Mouse (Mus musculus): Measurements from ENCODE around the gene Specc1. TPM values are rescaled to one million over a fixed set of nuclear protein-coding genes. Genes with fewer than 3 reads are reported as not detected.

Gene Specc1
- polyA plus RNA-seq, 1 experiment from 2014 or later, result 10.9 TPM

DNA sequence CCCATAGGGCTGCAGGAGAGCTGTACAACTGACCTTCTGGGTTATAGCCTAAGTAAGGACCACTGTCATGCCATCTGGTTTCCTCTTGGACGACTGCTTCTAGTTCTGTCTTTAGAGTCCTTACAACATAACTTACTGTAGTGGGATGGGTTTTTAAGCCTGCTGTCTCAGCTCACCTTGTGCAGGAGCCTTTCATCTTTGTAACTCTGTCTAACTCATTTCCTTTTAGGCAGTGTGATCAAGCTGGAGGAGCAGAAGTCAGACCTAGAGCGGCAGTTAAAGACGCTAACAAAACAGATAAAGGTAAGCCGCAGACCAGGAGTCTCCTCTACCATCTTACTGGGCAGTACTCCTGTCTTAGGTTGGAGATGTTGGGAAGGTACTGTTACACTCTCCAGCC lies 175.0 kb downstream of the Specc1 start:
- Histone ChIP-seq H3K4me2 (replicated peaks) (no peak overlapping the region), H3K36me3 (no peaks in the 10 kb centered on the region), H3K4me1 (replicated peaks) (0 out of 2 replicates have a peak, but pooled peaks cover 2% of the 10 kb centered on the region), H3K4me3 (replicated peaks) (no peak overlapping the region), H3K9me3 (no peaks in the 10 kb centered on the region), H3K27ac (no peak overlapping the region), H3K27me3 (replicated peaks) (no peaks in the 10 kb centered on the region), H3K9ac (no peak overlapping the region)
- ATAC-seq, result no peak
- 81% methylated on average over 4 of the region's 4 CpGs for WGBS

DNA sequence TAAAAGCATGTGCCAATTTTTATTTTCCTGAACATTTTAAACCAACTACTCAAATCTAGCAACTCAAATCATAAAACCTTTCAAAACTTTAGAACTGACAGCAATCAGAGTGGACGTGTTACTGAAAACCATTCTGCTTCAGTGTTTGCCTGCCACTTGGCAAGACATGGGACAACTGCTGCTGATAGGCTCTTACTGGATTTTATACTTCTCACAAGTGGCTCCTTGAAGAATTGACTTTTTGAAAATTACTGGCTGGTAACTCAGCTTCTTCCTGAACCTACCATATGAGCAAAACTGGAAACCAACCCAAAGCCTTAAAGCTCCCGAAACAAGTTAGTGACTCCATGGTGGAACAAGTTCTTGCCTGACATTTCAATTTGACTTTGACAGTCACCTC lies 177.6 kb downstream of the Specc1 start:
- H3K9ac ChIP-seq, result no peak overlapping the region
- H3K27ac ChIP-seq, result no peak overlapping the region
- H3K4me3 ChIP-seq (replicated peaks), result no peak overlapping the region
- H3K36me3 ChIP-seq, result no peaks in the 10 kb centered on the region
- no peaks in the 10 kb centered on the region for H3K4me1 ChIP-seq (replicated peaks)
- WGBS, result 92% methylated on average over 2 of the region's 2 CpGs
- H3K27me3 ChIP-seq (replicated peaks), result no peaks in the 10 kb centered on the region
- ATAC-seq, result no peak
- no peaks in the 10 kb centered on the region for H3K9me3 ChIP-seq
- H3K4me2 ChIP-seq (replicated peaks), result no peak overlapping the region

DNA sequence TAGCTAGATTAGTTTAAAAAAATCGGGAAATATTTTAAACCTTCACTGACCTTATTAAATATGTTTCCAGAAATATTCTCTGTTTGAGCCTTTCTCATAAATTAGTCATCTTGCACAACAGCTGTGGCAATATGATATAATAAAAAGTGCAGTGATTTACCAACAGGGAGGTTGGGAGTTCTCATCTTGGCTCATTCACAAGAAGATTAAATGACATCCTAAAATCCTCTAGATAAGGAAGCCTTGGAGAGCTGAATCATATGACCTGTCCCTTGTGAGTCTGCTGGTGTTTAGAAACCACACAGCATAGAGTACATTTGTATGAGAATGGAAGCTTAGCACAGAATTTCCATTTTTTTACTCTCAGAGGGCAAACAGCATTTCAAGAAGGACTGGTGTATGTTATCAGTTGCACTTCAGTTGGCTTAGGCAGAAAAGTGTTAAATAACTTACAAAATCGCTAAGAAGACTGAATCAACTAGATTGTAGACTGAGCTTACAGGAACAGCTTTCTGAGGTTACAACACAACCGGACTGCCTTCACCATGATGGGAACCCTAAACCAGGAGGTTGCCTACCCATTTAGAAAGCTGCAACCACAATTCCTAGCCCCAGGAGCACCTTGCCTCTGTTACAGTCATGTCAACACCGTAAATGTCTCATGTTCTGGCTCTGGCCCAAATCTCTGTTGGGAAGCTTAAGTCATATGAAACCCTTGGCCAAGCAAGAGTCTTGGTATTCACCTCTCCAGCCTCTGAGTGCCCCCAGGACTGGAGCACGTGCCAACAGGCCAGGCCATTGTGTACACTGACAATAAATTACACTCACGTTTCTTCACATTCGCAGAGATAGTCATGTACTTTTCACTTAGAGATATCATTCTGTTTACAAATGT lies 188.9 kb downstream of the Specc1 start:
- H3K9me3 ChIP-seq, result no peaks in the 10 kb centered on the region
- H3K27ac ChIP-seq, result no peak overlapping the region
- H3K27me3 ChIP-seq (replicated peaks), result no peaks in the 10 kb centered on the region
- no peaks in the 10 kb centered on the region for H3K36me3 ChIP-seq
- 79% methylated on average over 7 of the region's 7 CpGs for WGBS
- no peaks in the 10 kb centered on the region for H3K4me1 ChIP-seq (replicated peaks)
- H3K9ac ChIP-seq, result no peak overlapping the region
- no peak for ATAC-seq
- H3K4me3 ChIP-seq (replicated peaks), result no peak overlapping the region
- no peak overlapping the region for H3K4me2 ChIP-seq (replicated peaks)

DNA sequence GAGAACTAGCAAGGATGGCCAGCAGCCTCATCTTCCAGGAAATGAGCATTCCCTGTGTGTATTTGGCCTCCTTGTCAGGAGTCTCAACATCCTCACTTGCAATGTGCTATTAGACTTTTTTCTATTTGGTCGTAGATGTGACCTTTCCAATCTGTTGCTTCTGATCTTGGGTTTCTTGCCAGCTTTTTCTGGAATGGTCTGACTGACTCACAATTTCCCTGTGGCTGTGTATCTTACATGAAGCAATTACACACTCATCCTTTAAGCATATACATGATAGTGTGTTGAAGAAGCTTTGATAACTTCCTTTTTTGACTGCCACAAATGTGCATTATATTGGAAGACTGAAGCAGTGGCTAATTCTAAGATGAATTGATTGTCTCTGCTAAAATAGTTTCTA lies 190.1 kb downstream of the Specc1 start:
- ATAC-seq, result no peak
- no peak overlapping the region for H3K27ac ChIP-seq
- H3K36me3 ChIP-seq, result no peaks in the 10 kb centered on the region
- no peak overlapping the region for H3K4me2 ChIP-seq (replicated peaks)
- no peaks in the 10 kb centered on the region for H3K9me3 ChIP-seq
- no peaks in the 10 kb centered on the region for H3K4me1 ChIP-seq (replicated peaks)
- 86% methylated on average over 1 of the region's 1 CpGs for WGBS
- no peak overlapping the region for H3K9ac ChIP-seq
- no peaks in the 10 kb centered on the region for H3K27me3 ChIP-seq (replicated peaks)
- H3K4me3 ChIP-seq (replicated peaks), result no peak overlapping the region

DNA sequence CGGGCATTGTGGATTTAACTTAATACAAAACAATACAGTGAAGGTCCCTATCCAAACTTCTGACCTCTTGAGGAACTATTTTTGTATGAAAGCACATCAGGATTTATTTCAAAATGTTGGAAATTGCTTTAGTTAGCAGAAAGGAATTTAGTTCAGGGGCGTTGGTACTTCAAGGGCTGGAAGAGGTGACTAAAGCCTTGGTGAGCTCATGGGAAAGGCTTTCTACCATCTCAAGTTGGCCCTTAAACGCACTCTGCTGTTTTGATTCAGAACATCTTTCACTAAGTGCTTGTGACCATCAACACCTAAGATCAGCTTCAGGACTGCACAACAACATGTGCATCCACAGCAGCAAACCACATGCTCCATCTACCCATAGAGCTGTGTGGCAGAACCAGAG lies 191.5 kb downstream of the Specc1 start:
- Histone ChIP-seq H3K4me2 (replicated peaks) (no peak overlapping the region), H3K9me3 (no peaks in the 10 kb centered on the region), H3K9ac (no peak overlapping the region), H3K4me3 (replicated peaks) (no peak overlapping the region), H3K27me3 (replicated peaks) (no peaks in the 10 kb centered on the region), H3K36me3 (no peaks in the 10 kb centered on the region), H3K4me1 (replicated peaks) (no peaks in the 10 kb centered on the region), H3K27ac (no peak overlapping the region)
- no peak for ATAC-seq
- WGBS, result 91% methylated on average over 3 of the region's 3 CpGs

DNA sequence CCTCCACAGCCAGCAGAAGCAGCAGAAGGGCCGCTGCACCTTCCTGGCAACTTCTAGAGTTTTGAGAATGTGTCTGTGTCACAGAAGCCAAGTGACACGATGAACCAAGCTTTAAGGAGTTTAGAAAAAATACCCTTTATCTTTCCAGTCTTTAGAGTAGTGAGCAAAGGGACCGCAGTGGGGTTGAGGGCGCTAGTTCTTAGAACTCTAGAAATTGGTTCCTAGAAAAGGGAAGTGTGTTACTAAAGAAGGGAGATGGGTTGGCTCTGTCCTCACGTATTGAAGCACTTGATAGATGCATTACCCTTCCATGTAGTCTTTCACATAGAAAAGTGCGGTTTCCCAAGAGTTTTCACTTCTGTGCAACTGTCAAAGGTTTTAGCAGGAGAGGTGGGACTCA lies 191.9 kb downstream of the Specc1 start:
- no peak overlapping the region for H3K4me2 ChIP-seq (replicated peaks)
- no peak for ATAC-seq
- H3K27ac ChIP-seq, result no peak overlapping the region
- no peaks in the 10 kb centered on the region for H3K9me3 ChIP-seq
- no peak overlapping the region for H3K4me3 ChIP-seq (replicated peaks)
- no peaks in the 10 kb centered on the region for H3K27me3 ChIP-seq (replicated peaks)
- H3K9ac ChIP-seq, result no peak overlapping the region
- H3K36me3 ChIP-seq, result no peaks in the 10 kb centered on the region
- 90% methylated on average over 6 of the region's 6 CpGs for WGBS
- H3K4me1 ChIP-seq (replicated peaks), result no peaks in the 10 kb centered on the region

DNA sequence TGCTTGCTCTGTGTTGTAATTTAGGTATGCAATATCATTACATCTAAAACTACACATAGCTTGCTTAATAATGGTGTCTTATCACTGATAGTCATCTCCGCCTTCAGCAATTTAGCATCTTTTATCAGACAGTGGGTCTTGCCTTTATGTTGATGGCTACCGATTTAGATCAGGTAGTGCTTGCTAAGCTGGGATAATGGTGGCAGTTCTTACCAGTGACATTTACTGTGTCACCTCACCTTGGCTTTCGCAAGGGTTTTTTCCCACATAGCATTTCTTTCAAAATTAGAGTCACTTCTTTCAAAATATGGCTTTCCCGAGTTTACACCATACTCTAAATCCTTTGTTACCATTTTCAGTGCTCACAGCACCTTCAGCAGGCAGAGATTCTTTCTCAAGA lies 196.5 kb downstream of the Specc1 start:
- WGBS, result 91% methylated on average over 4 of the region's 4 CpGs
- ATAC-seq, result no peak
- H3K27me3 ChIP-seq (replicated peaks), result no peaks in the 10 kb centered on the region
- H3K9me3 ChIP-seq, result no peaks in the 10 kb centered on the region
- no peak overlapping the region for H3K4me2 ChIP-seq (replicated peaks)
- no peaks in the 10 kb centered on the region for H3K4me1 ChIP-seq (replicated peaks)
- no peak overlapping the region for H3K9ac ChIP-seq
- H3K27ac ChIP-seq, result no peak overlapping the region
- H3K36me3 ChIP-seq, result no peaks in the 10 kb centered on the region
- no peak overlapping the region for H3K4me3 ChIP-seq (replicated peaks)

DNA sequence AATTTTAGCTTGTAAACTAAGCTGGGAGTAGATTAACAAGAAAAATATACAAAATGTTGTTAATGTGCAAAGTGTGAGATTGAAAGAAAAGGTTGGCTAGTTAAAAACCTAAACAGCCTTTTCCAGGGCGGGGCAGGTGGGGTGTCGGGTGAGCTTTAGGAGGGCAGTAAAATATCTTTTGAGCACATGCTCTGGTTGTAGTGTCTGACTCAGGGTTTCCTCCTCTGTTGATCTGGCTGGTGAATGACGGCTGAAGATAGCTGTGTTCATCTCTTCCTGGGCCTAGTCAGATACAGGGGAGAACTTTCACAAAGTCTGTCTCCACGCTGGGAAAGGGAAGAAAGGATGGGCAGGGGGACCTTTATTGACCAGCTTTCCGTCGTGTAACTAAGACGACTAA lies 203.2 kb downstream of the Specc1 start:
- no peaks in the 10 kb centered on the region for H3K36me3 ChIP-seq
- no peak overlapping the region for H3K27ac ChIP-seq
- no peak overlapping the region for H3K4me2 ChIP-seq (replicated peaks)
- no peak overlapping the region for H3K9ac ChIP-seq
- no peak overlapping the region for H3K4me3 ChIP-seq (replicated peaks)
- no peak for ATAC-seq
- no peaks in the 10 kb centered on the region for H3K4me1 ChIP-seq (replicated peaks)
- WGBS, result 84% methylated on average over 7 of the region's 7 CpGs
- H3K9me3 ChIP-seq, result no peaks in the 10 kb centered on the region
- H3K27me3 ChIP-seq (replicated peaks), result no peaks in the 10 kb centered on the region

DNA sequence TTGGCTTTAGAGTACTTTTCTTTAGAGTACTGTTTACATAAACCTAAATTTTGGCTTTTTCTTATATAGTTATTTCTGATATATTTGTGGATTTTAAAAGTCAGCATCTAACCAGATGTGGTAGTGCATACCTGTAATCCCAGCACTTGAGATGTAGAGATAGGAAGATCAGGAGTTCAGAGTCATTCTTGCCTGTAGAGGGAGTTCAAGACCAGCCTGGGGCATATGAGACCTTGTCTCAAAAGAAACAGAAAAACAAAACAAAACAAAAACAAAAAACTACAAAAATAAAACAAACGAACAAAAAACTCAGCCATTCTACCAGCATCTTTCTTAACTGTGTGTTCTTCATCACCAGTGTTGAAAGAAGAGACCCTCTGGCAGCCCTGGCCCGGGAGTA lies 204.9 kb downstream of the Specc1 start:
- Histone ChIP-seq H3K9me3 (no peaks in the 10 kb centered on the region), H3K4me2 (replicated peaks) (no peak overlapping the region), H3K27ac (no peak overlapping the region), H3K9ac (no peak overlapping the region), H3K4me1 (replicated peaks) (no peaks in the 10 kb centered on the region), H3K36me3 (no peaks in the 10 kb centered on the region), H3K27me3 (replicated peaks) (no peaks in the 10 kb centered on the region), H3K4me3 (replicated peaks) (no peak overlapping the region)
- no peak for ATAC-seq
- WGBS, result 88% methylated on average over 2 of the region's 2 CpGs

DNA sequence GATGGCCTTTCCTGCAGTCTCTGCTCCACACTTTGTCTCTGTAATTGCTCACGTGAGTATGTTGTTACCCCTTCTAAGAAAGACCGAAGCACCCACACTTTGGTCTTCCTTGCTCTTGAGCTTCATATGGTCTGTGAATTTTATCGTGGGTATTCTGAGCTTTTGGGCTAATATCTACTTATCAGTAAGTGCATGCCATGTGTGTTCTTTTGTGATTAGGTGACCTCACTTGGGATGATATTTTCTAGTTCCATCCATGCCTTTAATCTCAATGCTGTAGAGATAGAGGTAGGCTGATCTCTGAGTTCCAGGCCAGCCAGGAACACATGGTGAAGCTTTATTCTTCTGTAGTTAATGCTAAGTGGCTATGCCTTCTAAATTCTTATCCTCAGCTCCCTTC lies 207.8 kb downstream of the Specc1 start:
- Histone ChIP-seq H3K4me2 (replicated peaks) (no peak overlapping the region), H3K9me3 (no peaks in the 10 kb centered on the region), H3K36me3 (no peaks in the 10 kb centered on the region), H3K4me3 (replicated peaks) (no peak overlapping the region), H3K9ac (no peak overlapping the region), H3K27ac (no peak overlapping the region), H3K4me1 (replicated peaks) (no peaks in the 10 kb centered on the region), H3K27me3 (replicated peaks) (no peaks in the 10 kb centered on the region)
- 90% methylated on average over 3 of the region's 3 CpGs for WGBS
- ATAC-seq, result no peak

DNA sequence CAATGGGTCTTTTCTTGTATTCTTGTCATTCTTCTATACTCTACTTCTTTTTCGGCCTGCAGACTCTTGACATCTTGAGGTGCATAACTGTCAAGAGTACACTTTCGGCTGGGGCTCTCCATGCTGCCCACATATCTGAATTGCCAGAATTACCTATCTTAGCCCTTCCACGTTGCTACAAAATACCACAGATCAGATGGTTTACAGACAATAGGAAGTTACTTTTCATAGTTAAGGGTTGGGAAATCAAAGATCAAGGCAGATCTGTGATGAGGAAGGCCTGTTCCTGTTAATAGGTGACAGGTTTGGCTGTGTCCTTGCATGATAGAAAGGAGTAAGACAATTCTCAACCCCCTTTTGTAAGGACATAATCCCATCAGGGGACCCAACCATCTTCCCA lies 209.9 kb downstream of the Specc1 start:
- Histone ChIP-seq H3K4me2 (replicated peaks) (no peak overlapping the region), H3K27me3 (replicated peaks) (no peaks in the 10 kb centered on the region), H3K36me3 (no peaks in the 10 kb centered on the region; the same call in 1 of the 2 replicates), H3K27ac (no peak overlapping the region), H3K4me3 (replicated peaks) (no peak overlapping the region), H3K4me1 (replicated peaks) (no peaks in the 10 kb centered on the region), H3K9ac (no peak overlapping the region), H3K9me3 (no peaks in the 10 kb centered on the region)
- 86% methylated on average over 3 of the region's 3 CpGs for WGBS
- no peak for ATAC-seq

DNA sequence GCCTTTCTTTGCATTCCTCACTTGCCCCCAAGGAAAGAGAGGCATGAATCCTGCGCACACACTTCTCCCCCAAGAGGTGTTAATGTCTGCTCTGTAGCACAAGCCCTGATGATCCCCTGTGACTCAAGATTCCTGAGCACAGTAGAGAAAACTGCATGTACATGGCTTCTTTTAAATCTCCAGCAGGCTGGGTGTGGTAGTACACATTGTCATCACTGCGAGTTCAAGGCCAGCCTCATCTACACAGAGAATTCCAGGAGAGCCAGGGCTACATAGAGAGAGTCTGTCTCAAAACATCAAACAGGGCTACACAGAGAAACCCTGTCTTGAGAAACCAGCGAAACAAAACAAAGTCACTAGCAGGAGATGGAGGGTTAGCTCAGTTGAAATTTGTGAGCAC lies 211.6 kb downstream of the Specc1 start:
- no peaks in the 10 kb centered on the region for H3K4me1 ChIP-seq (replicated peaks)
- no peaks in the 10 kb centered on the region for H3K27me3 ChIP-seq (replicated peaks)
- no peak overlapping the region for H3K27ac ChIP-seq
- no peaks in the 10 kb centered on the region; the same call in 1 of the 2 replicates for H3K36me3 ChIP-seq
- no peaks in the 10 kb centered on the region for H3K9me3 ChIP-seq
- no peak for ATAC-seq
- H3K4me2 ChIP-seq (replicated peaks), result no peak overlapping the region
- no peak overlapping the region for H3K9ac ChIP-seq
- H3K4me3 ChIP-seq (replicated peaks), result no peak overlapping the region
- 90% methylated on average over 3 of the region's 3 CpGs for WGBS

DNA sequence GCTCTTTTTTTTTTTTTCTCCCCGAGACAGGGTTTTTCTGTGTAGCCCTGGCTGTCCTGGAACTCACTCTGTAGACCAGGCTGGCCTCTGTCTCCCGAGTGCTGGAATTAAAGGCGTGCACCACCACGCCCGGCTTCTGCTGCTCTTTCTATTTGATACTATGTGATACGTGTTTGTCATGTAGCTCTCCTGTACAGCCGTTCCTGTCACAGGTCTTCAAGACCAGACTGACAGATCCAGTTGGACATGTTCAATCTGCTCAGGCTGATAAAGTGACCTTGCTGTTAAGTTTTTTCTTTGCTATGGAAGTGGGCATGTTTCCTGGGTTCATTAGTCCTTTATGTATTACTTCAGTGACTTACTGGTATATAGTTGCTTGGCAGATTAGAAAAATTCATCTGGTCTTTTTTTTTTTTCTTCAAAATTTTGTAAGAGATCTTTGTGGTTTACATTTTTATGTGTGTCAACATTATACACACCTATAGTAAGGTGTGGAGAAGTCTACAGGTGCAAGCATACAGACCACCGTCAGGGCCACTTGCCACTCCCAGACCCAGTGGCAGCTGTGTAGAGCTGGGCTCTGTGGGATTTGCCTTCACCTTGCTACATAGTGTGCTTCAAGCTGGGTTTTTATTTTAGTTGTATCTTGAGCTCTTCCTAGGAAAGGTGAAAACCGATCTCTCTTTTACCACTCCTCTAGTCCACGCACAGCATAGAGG lies 221.0 kb downstream of the Specc1 start:
- WGBS, result 74% methylated on average over 10 of the region's 10 CpGs

More for the DNA sequence above, 221.0 kb downstream of the Specc1 start:
- Histone ChIP-seq H3K4me1 (replicated peaks) (no peaks in the 10 kb centered on the region), H3K4me3 (replicated peaks) (no peak overlapping the region), H3K27ac (no peak overlapping the region), H3K4me2 (replicated peaks) (no peak overlapping the region), H3K9me3 (no peaks in the 10 kb centered on the region), H3K9ac (no peak overlapping the region), H3K36me3 (no peaks in the 10 kb centered on the region), H3K27me3 (replicated peaks) (no peaks in the 10 kb centered on the region)
- ATAC-seq, result peak; percentile 82

All from intestine, embryonic 15.5 days (tissue).